Mouse (Mus musculus) spleen, adult 2 months (tissue): ENCODE results near the gene Zfp2. TPM values are rescaled to one million over a fixed set of nuclear protein-coding genes. Genes with fewer than 3 reads are reported as not detected.

ENCODE experiments used
- DNase-seq, 2 experiments: peaks; one replicate each; pipeline versions ENCODE4 v3.0.0 to v3.0.0-alpha.2; 2012 to 2021; ENCODE audit warnings: low spot score in 2 of 2, low read depth in 1 of 2
- H3K27ac ChIP-seq: fragments of 200-500 bp; 2 replicates; pipeline ENCODE4 v1.5.1; 2012; ENCODE audit warnings: low read length, inconsistent platforms; ENCODE audit not compliant: insufficient read depth
- H3K27me3 ChIP-seq: fragments of 200-500 bp; 2 replicates; pipeline ENCODE4 v1.6.1; 2012; ENCODE audit warnings: mild to moderate bottlenecking, moderate library complexity, low read length, inconsistent platforms; ENCODE audit not compliant: control insufficient read depth, insufficient read depth
- H3K36me3 ChIP-seq: fragments of 200-500 bp; 2 replicates; pipeline ENCODE4 v1.6.1; 2012; ENCODE audit warnings: mild to moderate bottlenecking, low read length, inconsistent platforms; ENCODE audit not compliant: control insufficient read depth, insufficient read depth
- H3K4me1 ChIP-seq: fragments of 200-500 bp; 2 replicates; pipeline ENCODE4 v1.6.1; 2011; ENCODE audit warnings: inconsistent platforms; ENCODE audit not compliant: control insufficient read depth, insufficient read depth, insufficient read length
- H3K4me3 ChIP-seq: fragments of 200-500 bp; 2 replicates; pipeline ENCODE4 v1.5.1; 2011; ENCODE audit warnings: mild to moderate bottlenecking, inconsistent platforms; ENCODE audit not compliant: insufficient read depth, insufficient read length; ENCODE audit errors: extremely low read depth
- CTCF ChIP-seq: fragments of 200-500 bp; IDR thresholded peaks from 2 replicates; pipeline ENCODE4 v1.5.1; 2011; ENCODE audit warnings: mild to moderate bottlenecking, inconsistent platforms; ENCODE audit not compliant: insufficient read depth, insufficient read length, insufficient replicate concordance; ENCODE audit errors: extremely low read depth
- POLR2A ChIP-seq: fragments of 200-500 bp; IDR thresholded peaks from 2 replicates; pipeline ENCODE4 v1.6.1; 2011; ENCODE audit warnings: low read depth, low read length, inconsistent platforms
- WGBS: fragments of 180-500 bp; shearing (Covaris S2); methylation state at CpG from one replicate; pipeline ENCODE4 v1.1.7; 2018; 5-methylcytosine and 5-hydroxymethylcytosine counted together
- polyA plus RNA-seq: library from polyadenylated mRNA; depleted of rRNA; stranded (reverse); fragments of >200 nt; gene quantifications from 2 replicates; pipeline ENCODE4 v1.2.3, GENCODE M21; 2012

The Zfp2 gene
- polyA plus RNA-seq, 1 experiment: 0.28 TPM

DNA sequence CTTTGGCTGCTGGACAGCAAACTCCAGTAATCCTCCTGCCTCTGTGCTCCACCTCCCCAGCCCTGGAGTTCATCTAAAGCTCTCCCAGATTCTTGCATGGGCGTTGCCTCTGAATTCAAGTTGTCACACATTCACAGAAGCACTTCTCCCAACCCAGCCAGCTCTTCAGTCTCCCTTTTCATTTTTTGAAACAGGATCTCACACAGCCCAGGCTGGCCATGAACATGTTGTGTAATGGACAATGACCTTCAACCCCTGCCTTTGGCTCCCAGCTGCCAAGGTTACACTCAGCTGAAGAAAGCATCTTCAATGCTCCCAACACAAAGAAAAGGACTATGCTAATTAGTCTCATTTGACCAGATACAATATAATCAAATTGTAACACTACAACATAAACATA, 2.7 kb downstream of the Zfp2 start:
- no peak overlapping the region for H3K4me3 ChIP-seq
- no peaks in the 10 kb centered on the region for H3K4me1 ChIP-seq
- H3K27ac ChIP-seq: no peak overlapping the region
- WGBS: 89% methylated on average over 1 of the region's 1 CpGs
- DNase-seq: no peak
- no peak for TF ChIP-seq POLR2A
- no peak for TF ChIP-seq CTCF
- H3K27me3 ChIP-seq: no peaks in the 10 kb centered on the region
- H3K36me3 ChIP-seq: peaks cover 2% of the 10 kb centered on the region; the same call in 1 of the 2 replicates

DNA sequence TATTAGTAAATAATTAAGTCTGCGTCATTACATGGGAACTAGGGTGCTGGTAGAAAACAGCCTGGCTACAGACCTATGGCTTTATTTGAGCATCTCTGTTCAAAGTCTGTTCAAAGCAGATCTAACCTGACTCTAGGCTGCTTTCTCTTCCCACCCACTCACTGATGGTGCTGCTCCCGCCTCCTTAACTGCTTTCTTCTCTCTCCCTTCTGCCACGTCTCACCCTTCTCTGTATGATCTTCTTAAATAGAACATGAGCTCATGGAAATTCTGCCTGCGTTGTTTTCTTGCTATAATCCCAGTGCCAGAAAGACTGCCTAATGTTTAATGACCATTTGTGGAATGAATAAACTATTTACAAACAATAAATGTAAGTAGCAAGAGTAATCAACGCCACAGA, 7.8 kb downstream of the Zfp2 start:
- H3K4me1 ChIP-seq: no peaks in the 10 kb centered on the region
- no peaks in the 10 kb centered on the region for H3K27me3 ChIP-seq
- no peak overlapping the region for H3K27ac ChIP-seq
- WGBS: 92% methylated on average over 5 of the region's 5 CpGs
- no peak for DNase-seq
- no peak overlapping the region for H3K4me3 ChIP-seq
- H3K36me3 ChIP-seq: peaks cover 9% of the 10 kb centered on the region; the same call in 1 of the 2 replicates
- TF ChIP-seq CTCF: no peak

DNA sequence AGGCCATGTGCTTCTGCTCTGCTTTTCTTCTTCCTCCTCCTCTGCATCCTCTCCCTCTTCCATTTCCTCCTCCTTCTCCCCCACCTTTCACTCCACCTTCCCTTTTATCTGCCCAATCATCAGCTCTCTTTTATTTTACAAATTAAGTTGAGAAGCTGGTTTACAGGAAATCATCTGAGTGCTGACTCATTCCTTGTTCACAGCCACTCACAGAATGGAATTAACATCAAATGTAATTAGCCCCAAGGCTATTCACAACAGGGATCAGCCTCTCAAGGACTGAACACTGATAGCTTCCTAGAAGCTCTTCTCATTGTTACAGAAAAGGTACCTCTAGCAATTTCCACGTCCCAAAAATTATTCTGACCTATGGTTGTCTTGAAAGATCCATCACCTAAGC, 18.6 kb downstream of the Zfp2 start:
- no peak for DNase-seq
- H3K4me1 ChIP-seq: no peaks in the 10 kb centered on the region
- no peak overlapping the region for H3K27ac ChIP-seq
- 72% methylated on average over 1 of the region's 1 CpGs for WGBS
- H3K27me3 ChIP-seq: no peaks in the 10 kb centered on the region
- H3K4me3 ChIP-seq: no peak overlapping the region
- H3K36me3 ChIP-seq: no peaks in the 10 kb centered on the region; the same call in 1 of the 2 replicates
- TF ChIP-seq CTCF (no peak), POLR2A (no peak)

DNA sequence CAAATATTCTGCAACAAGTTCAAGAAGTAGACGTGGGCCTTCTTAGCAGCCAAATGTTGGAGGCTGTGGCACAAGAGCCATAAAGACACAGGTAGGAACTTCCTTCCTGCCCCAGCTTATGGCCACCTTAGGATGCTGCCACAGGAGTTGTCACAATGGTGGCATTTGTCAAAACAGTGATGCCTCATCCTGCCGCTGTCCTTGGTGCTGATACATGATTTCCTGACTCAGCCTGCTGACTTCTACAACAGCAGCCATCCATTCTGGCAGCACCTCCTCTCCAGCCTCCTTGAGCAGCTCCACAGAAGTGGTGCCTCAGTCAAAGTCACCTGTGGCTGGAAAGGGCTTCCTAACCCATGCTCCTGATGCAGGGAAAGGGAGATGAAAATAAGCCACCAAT, 23.5 kb downstream of the Zfp2 start:
- Histone ChIP-seq H3K27me3 (no peaks in the 10 kb centered on the region), H3K27ac (no peak overlapping the region), H3K36me3 (no peaks in the 10 kb centered on the region), H3K4me1 (no peaks in the 10 kb centered on the region), H3K4me3 (no peak overlapping the region)
- no peak for TF ChIP-seq POLR2A
- TF ChIP-seq CTCF: no peak
- DNase-seq: no peak
- 38% methylated on average over 2 of the region's 2 CpGs for WGBS

DNA sequence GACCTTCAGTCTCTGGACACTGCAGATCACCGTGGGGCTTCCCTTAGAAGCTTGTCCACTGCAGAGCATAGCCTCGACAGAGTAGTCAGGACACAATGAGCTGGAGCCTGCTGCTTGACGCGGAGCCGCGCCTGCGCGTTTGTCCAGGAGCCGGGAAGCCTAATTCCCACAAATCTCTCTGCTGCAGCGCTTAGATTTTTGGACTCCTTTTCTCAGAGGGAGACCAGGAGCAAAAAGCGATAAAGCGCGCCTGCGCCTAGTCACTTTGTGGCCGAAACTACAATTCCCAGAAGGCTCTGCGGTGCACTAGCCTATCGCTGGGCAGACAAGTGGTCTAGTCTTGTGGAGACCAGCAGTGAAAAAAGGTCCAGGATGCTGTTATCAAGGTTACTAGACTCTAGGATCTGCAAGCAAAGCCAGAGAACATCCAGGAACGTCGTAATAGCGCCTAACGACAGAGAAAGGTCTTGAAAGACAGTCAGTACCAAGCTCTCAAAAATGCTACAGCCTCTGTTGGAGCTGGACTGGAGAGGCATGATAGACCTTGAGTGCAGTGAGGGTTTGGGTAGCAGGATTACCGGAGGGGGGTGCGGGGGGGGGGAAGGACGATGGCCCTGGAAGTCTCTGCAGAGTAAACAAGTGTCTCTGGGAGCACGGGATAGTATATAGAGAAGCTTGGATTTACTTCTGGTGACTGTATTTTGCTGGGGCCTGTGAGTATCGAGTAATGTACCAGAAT, 28.4 kb downstream of the Zfp2 start, which contains the start of gene Zfp454:
Gene Zfp454, minus strand, starts transcription at position 262 of the 739 bp plus-strand sequence.
- H3K27me3 ChIP-seq: no peaks in the 10 kb centered on the region; the same call in 1 of the 2 replicates
- no peak within 1 kb of the TSS for H3K27ac ChIP-seq
- peak within 1 kb of the TSS; percentile 21; the same call in 1 of the 2 replicates for H3K4me3 ChIP-seq
- WGBS: 13% methylated on average over 26 of the region's 26 CpGs
- DNase-seq: peak in 1 of 2 experiments; percentile 44
- no peaks in the 10 kb centered on the region for H3K4me1 ChIP-seq
- TF ChIP-seq POLR2A (no peak), CTCF (no peak)
- H3K36me3 ChIP-seq: no peaks in the 10 kb centered on the region

DNA sequence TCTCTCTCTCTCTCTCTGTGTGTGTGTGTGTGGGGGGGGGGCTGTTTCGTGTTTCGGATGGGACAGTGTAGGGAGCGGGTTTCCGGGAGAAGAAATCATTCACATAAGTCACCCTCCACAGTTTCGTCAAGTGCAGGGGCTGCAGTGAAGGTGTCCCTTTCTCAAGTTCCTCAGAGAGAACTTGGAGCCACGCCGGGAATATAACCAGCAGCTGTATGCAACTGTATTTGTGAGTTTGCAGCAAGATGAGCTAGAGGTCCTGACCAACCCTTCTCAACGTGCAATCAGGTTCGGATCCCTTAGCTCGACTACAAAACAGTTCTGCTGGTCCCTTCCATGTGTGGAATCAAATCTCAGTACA, 29.1 kb downstream of the Zfp2 start:
- no peak for TF ChIP-seq POLR2A
- no peak overlapping the region for H3K4me3 ChIP-seq

DNA sequence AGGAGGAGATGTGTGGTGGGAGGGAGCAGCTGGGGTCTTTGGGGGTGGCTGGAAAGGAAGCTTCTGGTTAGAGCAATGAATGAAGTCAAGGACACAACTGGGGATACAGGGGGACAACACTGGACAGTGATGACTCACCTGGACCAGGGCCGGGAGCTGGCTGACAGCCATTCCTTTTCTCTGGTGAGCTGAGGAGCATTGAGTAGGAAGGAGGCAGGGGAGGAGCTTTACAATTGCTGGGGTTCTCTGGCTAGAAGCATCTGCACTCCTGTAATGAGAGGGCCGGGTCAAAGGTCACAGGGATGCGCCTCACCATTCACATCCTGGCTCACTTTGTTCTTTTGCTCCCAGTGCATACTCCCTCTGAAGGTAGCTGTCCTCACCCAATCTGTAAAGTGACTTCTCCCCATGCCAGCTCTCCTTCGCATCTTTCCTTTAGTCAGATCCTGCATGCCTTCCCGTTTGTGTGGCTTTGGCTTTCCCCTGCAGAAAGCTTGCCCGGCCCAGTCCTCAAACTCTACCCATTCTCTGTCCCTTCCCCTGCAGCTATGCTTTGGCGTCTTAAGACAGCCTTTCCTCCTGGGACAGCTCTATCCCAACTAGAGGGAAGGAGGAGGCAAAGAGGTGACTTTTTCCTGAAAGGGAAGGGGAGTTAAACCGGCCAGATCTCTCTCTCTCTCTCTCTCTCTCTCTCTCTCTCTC, 29.6 kb downstream of the Zfp2 start:
- Histone ChIP-seq H3K4me1 (no peaks in the 10 kb centered on the region), H3K27ac (no peak overlapping the region), H3K4me3 (no peak overlapping the region), H3K36me3 (no peaks in the 10 kb centered on the region), H3K27me3 (no peaks in the 10 kb centered on the region; the same call in 1 of the 2 replicates)
- TF ChIP-seq CTCF (no peak), POLR2A (no peak)
- WGBS: 75% methylated on average over 8 of the region's 8 CpGs
- no peak for DNase-seq

More for the DNA sequence above, 29.1 kb downstream of the Zfp2 start:
- Histone ChIP-seq H3K27ac (no peak overlapping the region), H3K36me3 (no peaks in the 10 kb centered on the region), H3K27me3 (no peaks in the 10 kb centered on the region; the same call in 1 of the 2 replicates), H3K4me1 (no peaks in the 10 kb centered on the region)
- WGBS: 40% methylated on average over 10 of the region's 10 CpGs
- no peak for DNase-seq
